Mouse (Mus musculus) neural tube, embryonic 14.5 days (tissue): ENCODE data around the gene Bdkrb2. TPM values are rescaled to one million over a fixed set of nuclear protein-coding genes. Genes with fewer than 3 reads are reported as not detected.

Experiments used
- ATAC-seq: fragments of 200-750 bp; cut with Nextera tagmentation; 2 replicates; pipeline ENCODE4 v1.8.0; 2017; ENCODE audit warnings: low read depth, mild to moderate bottlenecking, moderate TSS enrichment, moderate library complexity
- H3K27ac ChIP-seq: fragments of 300-500 bp; sonication (generic); 2 replicates; pipeline ENCODE4 v1.5.1; 2014; ENCODE audit warnings: low read depth, mild to moderate bottlenecking, control low read depth, low read length, moderate library complexity, mixed read lengths
- H3K27me3 ChIP-seq: fragments of 300-500 bp; sonication (generic); 2 replicates; pipeline ENCODE4 v1.6.1; 2014; ENCODE audit warnings: low read length; ENCODE audit not compliant: control insufficient read depth, insufficient read depth
- H3K36me3 ChIP-seq: fragments of 300-500 bp; sonication (generic); 2 replicates; pipeline ENCODE4 v1.6.1; 2014; ENCODE audit warnings: low read length, mixed read lengths; ENCODE audit not compliant: control insufficient read depth, insufficient read depth
- H3K4me1 ChIP-seq: fragments of 300-500 bp; sonication (generic); 2 replicates; pipeline ENCODE4 v1.6.1; 2014; ENCODE audit warnings: low read length; ENCODE audit not compliant: control insufficient read depth, insufficient read depth
- H3K4me2 ChIP-seq: fragments of 300-500 bp; sonication (generic); 2 replicates; pipeline ENCODE4 v1.6.1; 2014; ENCODE audit warnings: mild to moderate bottlenecking, low read depth, low read length, control low read depth
- H3K4me3 ChIP-seq: fragments of 300-500 bp; sonication (generic); 2 replicates; pipeline ENCODE4 v1.5.1; 2014; ENCODE audit warnings: low read depth, low read length, control low read depth, mixed read lengths
- H3K9ac ChIP-seq: fragments of 300-500 bp; sonication (generic); replicated peaks from 2 replicates; pipeline ENCODE4 v1.6.1; 2014; ENCODE audit warnings: low read depth, mild to moderate bottlenecking, control low read depth, low read length, mixed read lengths
- H3K9me3 ChIP-seq: fragments of 300-500 bp; sonication (generic); 2 replicates; pipeline ENCODE4 v1.6.1; 2016; ENCODE audit warnings: low read length; ENCODE audit not compliant: control insufficient read depth
- WGBS: fragments of 180-500 bp; shearing (Covaris S2); extraction: QIAGEN DNeasy Blood & Tissue Kit; methylation state at CpG from one replicate; pipeline ENCODE4 v1.1.7; 2014; 5-methylcytosine and 5-hydroxymethylcytosine counted together
- polyA plus RNA-seq: library from polyadenylated mRNA; unstranded; fragments of >200 nt; fragmentation: Nextera tagmentation; extraction: Ambion mirVana; gene quantifications from 2 replicates; pipeline ENCODE4 v1.2.1, GENCODE M21; 2014

Gene Bdkrb2
- polyA plus RNA-seq, 1 experiment from 2014 or later: 0.43 TPM

DNA sequence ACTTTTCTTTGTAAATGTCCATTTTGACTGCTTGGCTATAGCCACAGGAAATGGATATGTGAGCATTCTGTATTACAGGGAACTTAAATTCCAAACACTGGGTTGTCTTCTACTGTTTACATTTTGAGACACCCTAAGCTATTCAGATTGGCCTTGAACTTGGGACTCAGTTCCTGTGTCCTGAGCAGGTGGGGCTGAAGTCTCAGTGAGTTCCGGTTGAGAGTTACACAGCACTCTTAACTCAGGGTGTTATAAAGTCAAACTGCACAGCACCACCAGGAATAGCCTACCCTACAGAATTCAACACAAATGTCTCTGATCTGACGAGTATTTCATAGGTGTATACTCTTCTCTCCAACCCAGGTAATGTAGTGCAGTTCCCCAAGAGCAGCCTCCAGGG lies 48.0 kb downstream of the Bdkrb2 start:
- WGBS: 95% methylated on average over 2 of the region's 2 CpGs
- Histone ChIP-seq H3K9ac (no peak overlapping the region), H3K27ac (no peak overlapping the region), H3K9me3 (no peaks in the 10 kb centered on the region), H3K4me1 (no peaks in the 10 kb centered on the region), H3K27me3 (no peaks in the 10 kb centered on the region), H3K4me3 (no peak overlapping the region), H3K36me3 (peaks cover 4% of the 10 kb centered on the region; the same call in 1 of the 2 replicates), H3K4me2 (no peak overlapping the region)
- no peak for ATAC-seq

DNA sequence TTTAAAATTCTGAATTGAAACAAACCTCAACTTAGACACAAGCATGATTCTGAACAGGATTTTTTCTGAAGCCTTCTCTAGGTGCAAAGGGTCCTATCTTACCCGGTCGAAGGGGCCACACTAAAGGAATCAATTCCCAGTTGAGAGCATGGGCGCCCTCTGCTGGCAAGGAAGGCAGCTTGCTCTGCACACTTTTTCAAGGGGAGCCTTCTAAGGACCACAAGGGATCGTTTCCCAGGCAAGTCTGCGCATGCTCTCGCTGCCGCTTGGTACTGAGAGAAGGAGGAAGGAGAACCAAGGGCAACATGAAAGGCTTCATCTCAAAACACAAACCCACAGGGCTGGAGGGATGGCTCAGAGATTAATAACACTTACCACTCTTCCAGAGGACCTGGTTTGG lies 48.7 kb downstream of the Bdkrb2 start:
- H3K4me3 ChIP-seq: no peak overlapping the region
- no peak overlapping the region for H3K4me2 ChIP-seq
- H3K36me3 ChIP-seq: peaks cover 5% of the 10 kb centered on the region; the same call in 1 of the 2 replicates
- WGBS: 14% methylated on average over 7 of the region's 7 CpGs
- no peaks in the 10 kb centered on the region for H3K9me3 ChIP-seq
- no peak overlapping the region for H3K9ac ChIP-seq
- no peak overlapping the region for H3K27ac ChIP-seq
- no peaks in the 10 kb centered on the region for H3K4me1 ChIP-seq
- no peaks in the 10 kb centered on the region for H3K27me3 ChIP-seq
- ATAC-seq: peak; percentile 67; the same call in 1 of the 2 replicates

- no peak for ATAC-seq
- 89% methylated on average over 10 of the region's 10 CpGs for WGBS
- Histone ChIP-seq H3K36me3 (peaks cover 12% of the 10 kb centered on the region; the same call in 1 of the 2 replicates), H3K27ac (no peak overlapping the region), H3K4me1 (no peaks in the 10 kb centered on the region), H3K4me3 (no peak overlapping the region), H3K9me3 (no peaks in the 10 kb centered on the region), H3K9ac (no peak overlapping the region), H3K27me3 (no peaks in the 10 kb centered on the region), H3K4me2 (no peak overlapping the region)
These were observed 50.5 kb downstream of the Bdkrb2 start for GRCm38 (mm10) chr12:105613559-105613958.

DNA sequence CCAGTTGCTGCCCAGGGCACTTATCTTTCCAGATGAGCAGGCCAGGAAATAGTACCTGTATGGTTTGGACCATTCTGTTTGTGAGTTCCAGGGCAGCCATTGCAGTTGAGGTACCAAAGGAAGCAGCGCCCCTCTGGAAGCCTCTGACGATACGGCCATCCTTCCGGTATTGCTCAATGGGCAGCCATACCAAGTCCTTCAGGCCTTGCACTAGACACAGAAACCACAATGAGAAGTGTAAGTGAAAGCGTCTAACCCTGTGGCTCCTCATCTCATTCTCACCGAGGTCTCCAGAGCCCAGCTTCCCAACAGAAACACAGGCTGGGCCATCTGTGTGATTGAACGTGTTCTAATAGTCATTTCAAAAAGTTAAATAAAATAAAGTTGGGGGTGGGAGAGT lies 59.0 kb downstream of the Bdkrb2 start:
- Histone ChIP-seq H3K9ac (no peak overlapping the region), H3K36me3 (peaks cover 48% of the 10 kb centered on the region)
- no peak for ATAC-seq

GRCm38 (mm10) chr12:105622981-105623539 lies 60.0 kb downstream of the Bdkrb2 start:
- Histone ChIP-seq H3K4me3 (no peak overlapping the region), H3K9ac (no peak overlapping the region), H3K4me1 (no peaks in the 10 kb centered on the region), H3K36me3 (peaks cover 52% of the 10 kb centered on the region), H3K27ac (no peak overlapping the region), H3K4me2 (no peak overlapping the region), H3K9me3 (no peaks in the 10 kb centered on the region), H3K27me3 (no peaks in the 10 kb centered on the region)
- ATAC-seq: no peak
- 58% methylated on average over 12 of the region's 12 CpGs for WGBS

More for the DNA sequence above, 59.0 kb downstream of the Bdkrb2 start:
- H3K4me1 ChIP-seq: no peaks in the 10 kb centered on the region
- no peak overlapping the region for H3K4me3 ChIP-seq
- no peak overlapping the region for H3K4me2 ChIP-seq
- H3K9me3 ChIP-seq: no peaks in the 10 kb centered on the region
- 97% methylated on average over 7 of the region's 7 CpGs for WGBS
- H3K27me3 ChIP-seq: no peaks in the 10 kb centered on the region
- no peak overlapping the region for H3K27ac ChIP-seq

- H3K4me2 ChIP-seq: no peak overlapping the region
- no peaks in the 10 kb centered on the region for H3K9me3 ChIP-seq
- H3K27ac ChIP-seq: no peak overlapping the region
- H3K36me3 ChIP-seq: peaks cover 42% of the 10 kb centered on the region
- no peak overlapping the region for H3K9ac ChIP-seq
- no peak for ATAC-seq
- no peak overlapping the region for H3K4me3 ChIP-seq
- H3K27me3 ChIP-seq: no peaks in the 10 kb centered on the region
- no peaks in the 10 kb centered on the region for H3K4me1 ChIP-seq
- 54% methylated on average over 7 of the region's 7 CpGs for WGBS
These were observed 62.8 kb downstream of the Bdkrb2 start for GRCm38 (mm10) chr12:105625798-105626197.

DNA sequence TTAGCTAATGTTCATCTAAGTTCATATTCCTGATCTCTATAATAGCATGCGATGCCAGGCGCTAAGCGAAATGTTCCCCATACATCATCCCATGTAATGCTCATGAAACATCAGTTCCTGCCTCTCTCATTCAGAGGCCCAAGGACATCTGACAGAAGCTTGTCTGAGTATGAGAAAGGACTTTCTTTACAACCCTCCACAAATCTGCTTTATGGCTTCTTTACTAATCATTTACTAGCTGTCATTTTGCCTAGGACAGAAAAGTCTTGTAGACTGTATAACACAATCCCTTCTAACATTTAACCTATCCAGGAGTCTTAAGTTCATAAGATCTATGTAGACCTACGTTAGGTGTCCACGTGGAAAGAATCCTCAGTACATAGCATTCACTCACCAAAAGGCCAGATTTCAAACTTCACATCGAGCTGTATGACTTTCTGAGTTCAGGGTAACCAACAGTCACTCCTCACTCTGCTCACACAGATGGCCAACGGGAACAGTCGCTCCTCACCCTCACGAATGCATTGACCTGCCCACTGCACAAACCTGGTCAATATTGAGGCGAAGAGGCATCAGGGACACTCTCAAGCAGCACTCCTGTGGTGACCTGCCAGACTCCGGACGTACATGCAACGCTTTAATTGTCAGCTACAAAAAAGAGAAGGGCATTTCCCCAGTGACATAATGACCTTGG lies 71.5 kb downstream of the Bdkrb2 start:
- H3K9me3 ChIP-seq: no peaks in the 10 kb centered on the region
- no peak overlapping the region for H3K9ac ChIP-seq
- H3K4me3 ChIP-seq: no peak overlapping the region
- WGBS: 92% methylated on average over 13 of the region's 13 CpGs
- no peaks in the 10 kb centered on the region for H3K4me1 ChIP-seq
- H3K27ac ChIP-seq: no peak overlapping the region
- no peak for ATAC-seq
- no peaks in the 10 kb centered on the region for H3K27me3 ChIP-seq
- H3K4me2 ChIP-seq: no peak overlapping the region
- H3K36me3 ChIP-seq: peaks cover 60% of the 10 kb centered on the region

- Histone ChIP-seq H3K4me3 (no peak overlapping the region), H3K4me2 (no peak overlapping the region), H3K27ac (no peak overlapping the region; the same call in 1 of the 2 replicates), H3K27me3 (no peaks in the 10 kb centered on the region), H3K4me1 (no peaks in the 10 kb centered on the region), H3K9ac (no peak overlapping the region), H3K36me3 (peaks cover 74% of the 10 kb centered on the region), H3K9me3 (no peaks in the 10 kb centered on the region)
- ATAC-seq: no peak
- 92% methylated on average over 9 of the region's 9 CpGs for WGBS
These were observed 73.5 kb downstream of the Bdkrb2 start for GRCm38 (mm10) chr12:105636551-105636950.

- ATAC-seq: no peak
- H3K27ac ChIP-seq: no peak overlapping the region
- H3K4me1 ChIP-seq: no peaks in the 10 kb centered on the region
- no peak overlapping the region for H3K4me2 ChIP-seq
- peaks cover 83% of the 10 kb centered on the region for H3K36me3 ChIP-seq
- no peak overlapping the region for H3K4me3 ChIP-seq
- H3K27me3 ChIP-seq: no peaks in the 10 kb centered on the region
- WGBS: 83% methylated on average over 4 of the region's 4 CpGs
- H3K9ac ChIP-seq: no peak overlapping the region
- no peaks in the 10 kb centered on the region for H3K9me3 ChIP-seq
These were observed 74.5 kb downstream of the Bdkrb2 start for GRCm38 (mm10) chr12:105637554-105637953.
